Mouse (Mus musculus) right cerebral cortex, postnatal 14 days (tissue): Measurements from ENCODE around the gene Obox6.

Experiments used
- DNase-seq: peaks from one replicate; pipeline ENCODE4 v3.0.0; 2022

Obox6 gene

DNA sequence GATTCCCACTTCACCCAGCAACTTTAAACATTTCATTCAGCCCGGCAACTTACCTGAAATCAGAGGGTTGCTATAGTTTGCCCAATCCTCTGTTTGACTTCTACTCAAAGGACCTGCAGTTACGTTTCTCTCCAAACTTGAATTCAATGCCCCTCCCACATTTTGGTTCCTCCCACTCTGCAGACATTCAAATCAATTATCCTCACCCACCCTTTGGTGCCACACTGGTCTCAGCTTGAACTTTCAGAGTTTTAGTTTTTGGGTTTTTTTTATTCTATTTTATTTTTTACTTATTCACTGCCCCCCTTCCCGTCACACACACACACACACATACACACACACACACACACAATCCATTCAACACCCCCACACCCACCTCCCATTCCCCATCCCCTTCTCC, at the start of gene Obox6:
Obox6 (minus strand) TSS at position 101 of the 400 bp plus-strand sequence.
- DNase-seq = no peak

DNA sequence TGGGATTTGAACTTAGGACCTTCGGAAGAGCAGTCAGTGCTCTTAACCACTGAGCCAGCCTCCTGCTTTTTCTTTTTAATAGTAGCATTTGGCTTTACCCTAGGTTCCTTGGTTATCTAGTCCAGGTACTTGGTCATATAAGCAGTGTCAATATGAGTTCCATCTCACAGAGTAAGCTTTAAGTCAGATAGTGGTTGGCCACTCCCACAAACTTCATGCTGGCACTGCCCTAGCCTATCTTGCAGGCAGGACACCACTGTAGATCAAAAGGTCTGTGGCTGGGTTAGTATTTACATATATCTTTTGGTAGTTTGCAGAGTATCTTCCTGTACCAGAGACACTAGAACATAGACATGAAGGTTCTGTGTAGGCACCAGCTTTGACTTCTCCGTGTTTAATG, 44.6 kb upstream of the Obox6 start:
- DNase-seq = no peak

GRCm38 (mm10) chr7:15882317-15882716, 42.8 kb upstream of the Obox6 start, which contains the start of gene Crxos:
TSS of gene Crxos (plus strand) at chr7:15882617.
- DNase-seq = no peak

DNA sequence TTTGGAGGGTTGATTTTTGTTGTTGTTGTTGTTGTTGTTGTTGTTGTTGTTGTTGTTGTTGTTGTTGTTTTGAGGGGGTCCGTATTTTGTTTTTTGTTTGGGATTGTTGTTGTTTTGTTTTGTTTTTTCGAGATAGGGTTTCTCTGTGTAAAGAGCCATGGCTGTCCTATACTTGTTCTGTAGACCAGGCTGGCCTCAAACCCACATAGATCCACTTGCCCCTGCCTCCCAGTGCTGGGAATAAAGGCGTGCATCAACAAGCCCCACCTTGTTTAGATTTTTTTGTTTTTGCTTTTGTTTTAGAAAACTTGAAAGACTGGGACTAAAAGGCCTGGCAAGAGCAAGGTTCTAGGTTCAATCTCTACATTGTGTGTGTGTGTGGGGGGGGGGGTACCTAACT, 42.4 kb upstream of the Obox6 start:
- no peak for DNase-seq

DNA sequence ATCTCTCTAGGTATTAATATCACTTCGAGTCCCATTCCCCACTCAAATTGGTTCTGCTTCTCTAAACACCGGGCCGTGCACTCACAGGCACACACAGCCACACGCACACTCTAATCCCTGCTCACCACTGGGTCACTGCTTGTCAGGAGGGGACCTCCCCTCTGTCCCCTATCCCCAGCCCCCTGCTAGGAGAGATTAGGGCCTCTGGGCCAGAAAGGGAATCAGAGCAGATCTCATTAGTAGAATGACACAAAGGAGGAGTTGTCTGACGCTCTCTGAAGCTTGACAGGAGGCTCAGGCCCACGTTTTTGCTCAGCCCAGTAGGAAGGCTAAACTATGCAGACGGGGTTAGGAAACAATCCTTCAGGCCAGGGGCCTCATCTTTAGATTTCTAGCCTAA, 41.9 kb upstream of the Obox6 start:
- DNase-seq = no peak

GRCm38 (mm10) chr7:15879756-15880155, 40.3 kb upstream of the Obox6 start, which contains the start of gene Crx:
TSS of gene Crx (minus strand) at chr7:15879968.
- DNase-seq = no peak

- no peak for DNase-seq
Measured at GRCm38 (mm10) chr7:15864104-15864503, 24.6 kb upstream of the Obox6 start.

DNA sequence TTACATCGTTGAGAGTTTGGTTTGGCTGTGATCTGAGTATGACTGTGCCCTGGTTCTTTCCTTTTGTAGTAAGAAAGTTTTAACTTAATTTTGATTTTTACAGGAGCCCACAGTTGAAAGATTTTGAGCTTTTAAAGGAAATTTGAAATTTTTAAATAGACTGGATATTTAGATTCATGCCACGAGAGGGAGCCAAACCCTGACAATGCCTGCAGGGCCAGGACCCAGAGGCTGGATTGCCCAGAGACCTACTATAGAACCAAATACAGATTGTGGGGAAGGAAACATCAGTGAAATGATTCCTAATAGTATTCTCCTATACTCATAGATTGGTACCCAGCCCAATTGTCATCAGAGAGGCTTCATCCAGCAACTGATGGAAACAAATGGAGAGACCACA, 20.2 kb upstream of the Obox6 start:
- no peak for DNase-seq
